Mouse (Mus musculus) splenic B cell, adult 2 months (primary cell): ENCODE results near the gene Nemp1.
A peak's percentile ranks its signal among the peaks of the same experiment; 100 is the strongest.
"Not testable (repeated sequence)": the region's sequence is repeated elsewhere in the genome, so short reads cannot be mapped to it uniquely, and the experiment has no call there.

Experiments
- DNase-seq: peaks from one replicate; pipeline ENCODE4 v3.0.0-alpha.2; 2011; ENCODE audit warnings: low read depth, low spot score
- H3K27me3 ChIP-seq: 2 replicates; pipeline ENCODE4 v1.6.1; 2012; ENCODE audit warnings: mild to moderate bottlenecking, low read length, moderate library complexity, mixed read lengths; ENCODE audit not compliant: control insufficient read depth, poor library complexity, insufficient read depth, severe bottlenecking
- H3K36me3 ChIP-seq: 2 replicates; pipeline ENCODE4 v1.6.1; 2012; ENCODE audit warnings: mild to moderate bottlenecking, low read length, moderate library complexity, mixed read lengths; ENCODE audit not compliant: control insufficient read depth, poor library complexity, insufficient read depth, severe bottlenecking

Gene Nemp1

DNA sequence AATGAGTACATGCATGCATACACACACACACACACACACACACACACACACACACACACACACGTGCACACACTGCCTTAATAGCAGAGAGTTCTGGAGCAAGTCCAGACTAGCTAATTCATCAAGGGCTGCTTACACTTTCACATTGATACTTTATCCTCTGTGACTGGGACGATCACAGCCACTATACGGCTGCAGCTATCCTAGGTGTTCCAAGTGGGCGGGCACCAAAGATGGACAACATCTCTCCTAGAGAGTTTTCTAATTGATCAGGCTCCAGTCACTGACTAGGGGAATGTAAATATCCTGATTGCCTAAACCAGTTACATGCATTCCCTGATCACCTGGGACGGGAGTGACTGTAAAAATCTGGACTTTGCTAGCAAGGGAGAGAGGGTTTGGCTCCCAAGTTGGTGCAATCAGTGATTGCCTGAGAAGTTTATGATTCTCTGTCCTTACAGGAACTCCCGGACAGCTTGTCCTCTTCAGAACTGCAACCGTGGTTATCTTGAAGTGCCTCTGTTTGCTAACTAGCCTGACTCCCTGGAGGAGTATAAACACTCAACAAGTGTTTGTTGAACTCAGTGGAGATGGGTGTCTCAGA, 33.9 kb upstream of the Nemp1 start:
- H3K27me3 ChIP-seq: no peaks in the 10 kb centered on the region
- no peak for DNase-seq
- H3K36me3 ChIP-seq: no peaks in the 10 kb centered on the region

- no peaks in the 10 kb centered on the region for H3K27me3 ChIP-seq
- H3K36me3 ChIP-seq: no peaks in the 10 kb centered on the region
- DNase-seq: no peak
Observed at GRCm38 (mm10) chr10:127640421-127640820, 26.3 kb upstream of the Nemp1 start.

- no peaks in the 10 kb centered on the region for H3K27me3 ChIP-seq
- DNase-seq: peak; percentile 90
- peaks cover 2% of the 10 kb centered on the region; the same call in 1 of the 2 replicates for H3K36me3 ChIP-seq
Observed at GRCm38 (mm10) chr10:127641861-127642771, 24.6 kb upstream of the Nemp1 start.

DNA sequence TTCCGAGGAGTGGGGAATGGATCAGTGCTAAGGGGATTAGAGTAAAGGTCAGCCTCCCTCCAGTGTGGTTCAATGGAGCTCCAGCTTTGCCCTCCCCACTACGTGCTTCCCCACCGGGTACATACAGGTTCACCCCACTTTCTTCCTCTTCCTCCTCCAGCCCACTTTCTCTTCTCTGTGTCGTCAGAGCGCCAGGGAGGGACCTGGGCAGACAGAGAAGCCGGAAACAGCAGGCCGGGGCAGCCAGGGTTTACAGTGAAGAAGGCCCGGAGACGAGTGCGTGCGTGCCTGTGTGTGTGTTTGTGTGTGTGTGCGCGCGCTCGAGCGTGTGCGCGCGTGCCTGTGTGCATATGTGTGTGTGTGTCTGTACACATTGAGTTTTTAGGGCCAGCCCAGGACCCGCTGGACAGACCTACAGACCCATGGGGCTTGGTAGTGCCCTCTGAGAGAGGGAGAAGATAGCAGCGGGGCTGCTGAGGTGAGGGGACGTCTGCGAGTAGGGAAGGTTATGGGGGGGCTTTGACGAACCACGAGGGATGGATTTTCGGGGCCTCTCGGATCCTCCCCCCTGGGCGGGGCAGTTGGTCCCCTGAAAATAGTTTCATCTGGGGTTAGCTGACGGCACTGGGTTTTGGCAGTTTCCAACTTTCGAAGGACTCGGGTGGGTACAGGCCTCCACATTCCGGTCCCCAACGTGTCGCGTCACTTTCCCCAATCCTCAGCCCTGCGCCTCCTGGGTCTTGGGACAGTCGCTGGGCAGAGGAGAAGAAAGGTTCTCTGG, 23.7 kb upstream of the Nemp1 start, which contains the start of gene Stat6:
Gene Stat6, plus strand, starts transcription at position 215 of the 781 bp plus-strand sequence.
- Histone ChIP-seq H3K27me3 (no peaks in the 10 kb centered on the region), H3K36me3 (peaks cover 3% of the 10 kb centered on the region; the same call in 1 of the 2 replicates)
- DNase-seq: peak; percentile 92

GRCm38 (mm10) chr10:127643553-127644238, 23.0 kb upstream of the Nemp1 start:
- DNase-seq: peak; percentile 87
- H3K27me3 ChIP-seq: no peaks in the 10 kb centered on the region
- peaks cover 6% of the 10 kb centered on the region; the same call in 1 of the 2 replicates for H3K36me3 ChIP-seq

DNA sequence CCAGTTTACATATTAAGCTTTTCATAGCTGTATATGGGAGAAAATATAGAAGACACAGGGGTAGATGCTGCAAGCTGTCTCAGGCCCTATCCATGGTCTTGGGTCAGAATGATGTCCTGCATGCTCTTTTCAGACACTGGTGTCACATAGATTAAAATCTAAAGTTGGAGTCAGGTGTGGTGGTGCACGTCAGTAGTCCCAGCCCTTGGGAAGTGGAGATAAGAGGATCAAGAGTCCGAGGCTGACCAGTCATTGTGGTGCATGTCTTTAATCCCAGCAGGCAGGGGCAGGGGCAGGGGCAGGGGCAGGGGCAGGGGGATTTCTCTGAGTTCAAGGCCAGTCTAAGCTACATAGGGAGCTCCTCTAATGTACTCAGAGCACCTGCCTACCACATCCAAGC, 20.9 kb upstream of the Nemp1 start:
- no peaks in the 10 kb centered on the region for H3K27me3 ChIP-seq
- DNase-seq: no peak
- H3K36me3 ChIP-seq: peaks cover 11% of the 10 kb centered on the region

GRCm38 (mm10) chr10:127652906-127653638, 13.6 kb upstream of the Nemp1 start:
- no peak for DNase-seq
- H3K36me3 ChIP-seq: peaks cover 23% of the 10 kb centered on the region
- H3K27me3 ChIP-seq: no peaks in the 10 kb centered on the region

- DNase-seq: peak; percentile 50
- Histone ChIP-seq H3K27me3 (no peaks in the 10 kb centered on the region), H3K36me3 (peaks cover 28% of the 10 kb centered on the region)
Observed at GRCm38 (mm10) chr10:127654970-127655579, 11.6 kb upstream of the Nemp1 start.

DNA sequence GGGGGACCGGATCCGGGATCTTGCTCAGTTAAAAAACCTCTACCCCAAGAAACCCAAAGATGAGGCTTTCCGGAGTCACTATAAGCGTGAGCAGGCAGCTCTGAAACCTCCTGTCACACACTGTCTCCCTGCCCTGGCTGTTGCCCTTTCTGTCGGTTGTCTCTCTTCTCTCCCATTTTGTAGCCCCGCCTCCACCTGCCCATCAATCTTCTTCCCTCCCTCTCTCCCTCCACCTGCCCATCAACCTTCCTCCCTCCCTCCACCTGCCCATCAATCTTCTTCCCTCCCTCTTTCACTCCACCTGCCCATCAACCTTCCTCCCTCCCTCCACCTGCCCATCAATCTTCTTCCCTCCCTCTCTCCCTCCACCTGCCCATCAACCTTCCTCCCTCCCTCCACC, 9.1 kb upstream of the Nemp1 start:
- DNase-seq, H3K27me3 ChIP-seq: not testable (repeated sequence)
- peaks cover 23% of the 10 kb centered on the region for H3K36me3 ChIP-seq

DNA sequence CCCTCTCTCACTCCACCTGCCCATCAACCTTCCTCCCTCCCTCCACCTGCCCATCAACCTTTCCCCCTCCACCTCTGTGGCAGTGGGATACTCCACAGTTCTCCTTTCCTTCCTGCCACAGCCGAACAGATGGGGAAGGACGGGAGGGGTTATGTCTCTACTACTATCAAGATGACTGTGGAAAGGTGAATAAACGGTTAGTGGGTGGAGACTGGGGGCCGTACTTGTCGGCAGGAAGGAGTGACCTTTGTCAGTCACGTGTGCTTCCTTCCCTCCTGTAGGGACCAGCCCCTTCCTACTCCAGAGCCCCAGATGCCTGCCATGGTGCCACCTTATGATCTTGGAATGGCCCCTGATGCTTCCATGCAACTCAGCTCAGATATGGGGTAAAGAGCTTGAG, 8.6 kb upstream of the Nemp1 start:
- H3K27me3 ChIP-seq: no peaks in the 10 kb centered on the region
- H3K36me3 ChIP-seq: peaks cover 23% of the 10 kb centered on the region
- DNase-seq: no peak

GRCm38 (mm10) chr10:127659551-127659950, 7.2 kb upstream of the Nemp1 start:
- Histone ChIP-seq H3K36me3 (peaks cover 19% of the 10 kb centered on the region), H3K27me3 (no peaks in the 10 kb centered on the region)
- DNase-seq: no peak

DNA sequence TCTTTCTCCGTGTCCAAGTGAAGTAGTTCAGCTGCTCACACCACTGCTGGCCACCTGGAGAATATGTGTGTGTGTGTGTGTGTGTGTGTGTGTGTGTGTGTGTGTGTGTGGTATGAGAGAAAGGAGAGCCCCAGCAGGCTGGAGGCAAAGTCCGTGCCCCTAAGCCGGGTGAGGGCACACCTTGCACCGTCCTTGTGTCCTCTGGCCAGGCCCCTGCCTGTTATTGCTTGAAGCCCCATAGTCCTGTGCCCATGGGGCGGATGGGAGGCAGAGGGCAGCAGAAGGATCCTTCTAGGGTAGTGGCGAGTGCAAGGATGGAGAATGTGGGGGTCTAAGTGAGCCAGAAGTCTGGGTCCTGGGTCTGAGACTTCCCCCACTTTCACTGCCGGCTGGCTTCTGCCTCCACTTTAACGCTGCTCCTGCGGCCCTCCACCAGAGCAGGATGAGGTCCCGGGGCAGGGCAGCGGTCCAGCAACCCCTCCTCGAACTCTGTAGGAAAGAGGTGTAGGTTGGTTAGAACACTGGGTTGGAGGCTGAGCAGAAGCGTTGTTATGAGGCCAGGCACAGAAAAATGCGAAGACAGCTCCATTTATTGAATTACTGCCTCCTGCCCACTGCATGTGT, 5.3 kb upstream of the Nemp1 start:
- Histone ChIP-seq H3K27me3 (no peaks in the 10 kb centered on the region), H3K36me3 (peaks cover 15% of the 10 kb centered on the region)
- DNase-seq: no peak
